Mouse (Mus musculus): Measurements from ENCODE around the gene Cd38.

DNA sequence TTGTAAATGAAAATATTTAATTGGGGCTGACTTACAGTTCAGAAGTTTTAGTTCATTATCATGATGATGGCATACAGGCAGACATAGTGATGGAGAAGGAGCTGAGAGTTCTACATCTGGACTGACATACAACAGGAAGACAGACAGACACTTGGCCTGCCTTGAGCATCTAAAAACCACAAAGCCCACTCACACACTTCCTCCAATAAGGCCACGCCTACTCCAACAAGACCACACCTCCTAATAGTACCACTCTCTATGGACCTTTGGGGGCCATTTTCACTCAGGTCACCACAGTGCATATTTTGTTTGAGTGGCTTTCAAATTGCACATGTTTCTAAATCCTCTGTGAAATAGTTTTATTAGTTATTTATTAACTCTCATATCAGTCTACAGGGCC is 3.5 kb downstream of the Cd38 start:
- TF ChIP-seq CTCF (IDR thresholded peaks at IDR 0.05; ENCODE audit: extremely low read depth, insufficient read depth, low read length): no peak
- TF ChIP-seq POLR2A (IDR thresholded peaks at IDR 0.05; ENCODE audit: extremely low read depth, insufficient read depth, low read length): no peak
